Mouse (Mus musculus): ENCODE measurements at regions not wholly inside any gene's neighbourhood (a gene's known extent, or its start where the extent isn't known, plus 50 kb on each side); places are given as distances from the start of the nearest gene placed in this dataset.

- in situ Hi-C loops (cut with MboI; ENCODE audit: low sequenced_read_pairs in 2 of 2, unreplicated experiment in 2 of 2): no loop called here
- no peaks in the 10 kb centered on the region for H3K36me3 ChIP-seq (ENCODE audit: control insufficient read depth, insufficient read depth, low read length, poor library complexity, severe bottlenecking)
- H3K4me3 ChIP-seq (ENCODE audit: insufficient read depth in 1 of 2, low read depth in 1 of 2, low read length in 2 of 2, poor library complexity in 1 of 2, severe bottlenecking in 1 of 2): no peak overlapping the region
- TF ChIP-seq MAFK (IDR thresholded peaks at IDR 0.05; ENCODE audit: insufficient read depth, low read depth, low read length) (no peak), ZC3H11A (IDR thresholded peaks at IDR 0.05; ENCODE audit: borderline replicate concordance, low read depth, low read length) (no peak), CHD2 (IDR thresholded peaks at IDR 0.05; ENCODE audit: low read depth, low read length) (no peak), ZNF384 (IDR thresholded peaks at IDR 0.05; ENCODE audit: low read depth, low read length) (no peak), HCFC1 (IDR thresholded peaks at IDR 0.05; ENCODE audit: borderline replicate concordance, insufficient read depth, low read length) (no peak)
- no peak overlapping the region for H3K27ac ChIP-seq (ENCODE audit: insufficient read depth, low read depth, low read length, poor library complexity, severe bottlenecking)
- no peak for DNase-seq (ENCODE audit: low read depth, low spot score)
- no peaks in the 10 kb centered on the region; a peak in 1 of 4 replicates for H3K4me1 ChIP-seq (ENCODE audit: control insufficient read depth in 2 of 2, insufficient read depth in 2 of 2, low read length in 2 of 2, poor library complexity in 1 of 2)
- H3K9ac ChIP-seq (ENCODE audit: insufficient read depth, low read depth, low read length, poor library complexity, severe bottlenecking): no peak overlapping the region
- H3K9me3 ChIP-seq (ENCODE audit: control insufficient read depth, insufficient read depth, low read depth, low read length): no peaks in the 10 kb centered on the region
These were observed 375.0 kb downstream of the Gja1 start for GRCm38 (mm10) chr10:56752134-56752533.

DNA sequence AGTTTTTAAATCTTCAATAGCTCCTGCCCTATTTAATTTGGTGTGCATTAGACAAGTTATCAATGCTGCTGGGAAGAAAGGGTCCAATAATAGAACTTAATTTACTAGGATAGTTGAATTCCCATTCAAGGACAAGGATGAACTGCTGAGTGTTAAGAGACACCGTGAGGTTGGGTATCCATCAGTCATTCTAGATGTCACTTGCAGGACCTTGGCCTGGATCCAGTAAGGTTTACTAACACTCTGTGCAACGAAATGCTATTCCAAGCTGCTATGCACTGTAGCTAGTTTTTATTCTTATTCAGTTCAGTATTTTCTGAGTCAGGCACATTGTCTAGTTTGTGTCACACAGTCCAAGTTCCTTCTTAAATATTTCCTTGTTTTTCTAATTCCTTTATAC is 376.4 kb downstream of the Gja1 start:
- no peaks in the 10 kb centered on the region for H3K9me3 ChIP-seq (ENCODE audit: control insufficient read depth, insufficient read depth, low read depth, low read length)
- H3K4me1 ChIP-seq (ENCODE audit: control insufficient read depth in 2 of 2, insufficient read depth in 2 of 2, low read length in 2 of 2, poor library complexity in 1 of 2): no peaks in the 10 kb centered on the region; a peak in 1 of 4 replicates
- H3K36me3 ChIP-seq (ENCODE audit: control insufficient read depth, insufficient read depth, low read length, poor library complexity, severe bottlenecking): no peaks in the 10 kb centered on the region
- no peak for DNase-seq (ENCODE audit: low read depth, low spot score)
- no peak overlapping the region for H3K4me3 ChIP-seq (ENCODE audit: insufficient read depth in 1 of 2, low read depth in 1 of 2, low read length in 2 of 2, poor library complexity in 1 of 2, severe bottlenecking in 1 of 2)
- in situ Hi-C loops (cut with MboI; ENCODE audit: low sequenced_read_pairs in 2 of 2, unreplicated experiment in 2 of 2): no loop called here
- no peak overlapping the region for H3K9ac ChIP-seq (ENCODE audit: insufficient read depth, low read depth, low read length, poor library complexity, severe bottlenecking)
- no peak overlapping the region for H3K27ac ChIP-seq (ENCODE audit: insufficient read depth, low read depth, low read length, poor library complexity, severe bottlenecking)
- TF ChIP-seq MAFK (IDR thresholded peaks at IDR 0.05; ENCODE audit: insufficient read depth, low read depth, low read length) (no peak), ZNF384 (IDR thresholded peaks at IDR 0.05; ENCODE audit: low read depth, low read length) (no peak), ZC3H11A (IDR thresholded peaks at IDR 0.05; ENCODE audit: borderline replicate concordance, low read depth, low read length) (no peak), HCFC1 (IDR thresholded peaks at IDR 0.05; ENCODE audit: borderline replicate concordance, insufficient read depth, low read length) (no peak), CHD2 (IDR thresholded peaks at IDR 0.05; ENCODE audit: low read depth, low read length) (no peak)

DNA sequence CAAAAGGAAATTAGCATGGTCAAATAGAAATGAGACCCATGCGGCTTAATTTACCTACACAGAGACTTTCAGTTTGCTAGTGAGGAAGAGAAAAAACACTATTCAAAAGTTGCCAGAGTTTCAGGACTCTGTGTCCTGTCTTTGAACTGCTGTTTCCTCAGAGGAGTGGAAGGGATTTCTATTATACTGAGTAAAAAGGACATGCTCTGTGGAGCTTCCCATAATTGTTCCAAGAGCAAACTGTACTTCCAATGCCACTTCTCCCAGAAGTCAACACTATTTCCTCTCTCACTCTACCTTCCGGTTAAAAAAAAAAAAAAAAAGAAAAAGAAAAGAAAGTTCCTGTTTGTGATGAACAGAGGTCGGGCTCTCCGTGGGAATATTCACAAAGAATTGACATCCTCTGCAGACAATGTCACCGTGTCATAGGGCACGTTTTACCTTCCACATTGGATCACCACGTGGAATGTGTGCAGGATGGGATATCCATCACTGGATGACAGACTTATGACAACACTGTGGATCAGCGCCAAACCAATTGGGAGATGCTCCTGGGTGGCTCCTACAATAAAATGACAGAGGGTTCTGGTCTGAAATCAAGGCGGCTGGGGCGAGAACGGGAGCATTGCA is 377.5 kb downstream of the Gja1 start:
- DNase-seq (ENCODE audit: low read depth, low spot score): no peak
- Histone ChIP-seq H3K36me3 (ENCODE audit: control insufficient read depth, insufficient read depth, low read length, poor library complexity, severe bottlenecking) (no peaks in the 10 kb centered on the region), H3K4me1 (ENCODE audit: control insufficient read depth in 2 of 2, insufficient read depth in 2 of 2, low read length in 2 of 2, poor library complexity in 1 of 2) (no peaks in the 10 kb centered on the region; a peak in 1 of 4 replicates), H3K27ac (ENCODE audit: insufficient read depth, low read depth, low read length, poor library complexity, severe bottlenecking) (no peak overlapping the region), H3K9me3 (ENCODE audit: control insufficient read depth, insufficient read depth, low read depth, low read length) (no peaks in the 10 kb centered on the region), H3K9ac (ENCODE audit: insufficient read depth, low read depth, low read length, poor library complexity, severe bottlenecking) (no peak overlapping the region), H3K4me3 (ENCODE audit: insufficient read depth in 1 of 2, low read depth in 1 of 2, low read length in 2 of 2, poor library complexity in 1 of 2, severe bottlenecking in 1 of 2) (no peak overlapping the region)
- TF ChIP-seq CHD2 (IDR thresholded peaks at IDR 0.05; ENCODE audit: low read depth, low read length) (no peak), ZNF384 (IDR thresholded peaks at IDR 0.05; ENCODE audit: low read depth, low read length) (no peak), MAFK (IDR thresholded peaks at IDR 0.05; ENCODE audit: insufficient read depth, low read depth, low read length) (no peak), ZC3H11A (IDR thresholded peaks at IDR 0.05; ENCODE audit: borderline replicate concordance, low read depth, low read length) (no peak), HCFC1 (IDR thresholded peaks at IDR 0.05; ENCODE audit: borderline replicate concordance, insufficient read depth, low read length) (no peak)
- in situ Hi-C loops (cut with MboI; ENCODE audit: low sequenced_read_pairs in 2 of 2, unreplicated experiment in 2 of 2): no loop called here

DNA sequence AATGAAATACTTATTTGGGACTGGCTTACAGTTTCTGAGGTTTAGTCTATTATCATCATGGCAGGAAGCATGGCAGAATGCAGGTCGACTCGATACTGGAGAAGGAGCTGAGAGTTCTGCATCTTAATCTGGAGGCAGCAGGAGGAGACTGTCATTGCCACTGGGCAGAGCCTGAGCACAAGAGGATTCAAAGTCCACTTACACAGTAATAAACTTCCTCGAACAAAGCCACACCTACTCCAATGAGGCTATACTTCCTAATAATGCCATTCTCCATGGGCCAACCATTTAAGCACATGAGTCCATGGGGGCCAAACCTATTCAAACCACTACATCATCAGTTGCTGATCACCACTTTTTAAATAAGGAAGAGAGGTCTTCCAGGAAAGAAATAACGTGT is 393.5 kb downstream of the Gja1 start:
- H3K4me1 ChIP-seq (ENCODE audit: control insufficient read depth in 2 of 2, insufficient read depth in 2 of 2, low read length in 2 of 2, poor library complexity in 1 of 2): no peaks in the 10 kb centered on the region
- no peak overlapping the region for H3K9ac ChIP-seq (ENCODE audit: insufficient read depth, low read depth, low read length, poor library complexity, severe bottlenecking)
- no peaks in the 10 kb centered on the region for H3K36me3 ChIP-seq (ENCODE audit: control insufficient read depth, insufficient read depth, low read length, poor library complexity, severe bottlenecking)
- TF ChIP-seq ZC3H11A (IDR thresholded peaks at IDR 0.05; ENCODE audit: borderline replicate concordance, low read depth, low read length): no peak
- TF ChIP-seq CHD2 (IDR thresholded peaks at IDR 0.05; ENCODE audit: low read depth, low read length): no peak
- TF ChIP-seq MAFK (IDR thresholded peaks at IDR 0.05; ENCODE audit: insufficient read depth, low read depth, low read length): no peak
- TF ChIP-seq HCFC1 (IDR thresholded peaks at IDR 0.05; ENCODE audit: borderline replicate concordance, insufficient read depth, low read length): no peak
- TF ChIP-seq ZNF384 (IDR thresholded peaks at IDR 0.05; ENCODE audit: low read depth, low read length): no peak
- in situ Hi-C loops (cut with MboI; ENCODE audit: low sequenced_read_pairs in 2 of 2, unreplicated experiment in 2 of 2): no loop called here
- H3K9me3 ChIP-seq (ENCODE audit: control insufficient read depth, insufficient read depth, low read depth, low read length): no peaks in the 10 kb centered on the region
- no peak for DNase-seq (ENCODE audit: low read depth, low spot score)
- no peak overlapping the region for H3K4me3 ChIP-seq (ENCODE audit: insufficient read depth in 1 of 2, low read depth in 1 of 2, low read length in 2 of 2, poor library complexity in 1 of 2, severe bottlenecking in 1 of 2)
- H3K27ac ChIP-seq (ENCODE audit: insufficient read depth, low read depth, low read length, poor library complexity, severe bottlenecking): no peak overlapping the region
